Mouse (Mus musculus) macrophage (primary cell): ENCODE measurements around the gene Fbxo41. TPM values are rescaled to one million over a fixed set of nuclear protein-coding genes. Genes with fewer than 3 reads are reported as not detected.

Experiments
- H3K27ac ChIP-seq: fragments of 350-480 bp; formaldehyde crosslinking; 2 replicates; pipeline ENCODE4 v1.9.0; 2021
- H3K36me3 ChIP-seq: fragments of 350-480 bp; formaldehyde crosslinking; 2 replicates; pipeline ENCODE4 v1.9.0; 2021; ENCODE audit errors: inconsistent target
- H3K4me3 ChIP-seq: fragments of 350-480 bp; formaldehyde crosslinking; 2 replicates; pipeline ENCODE4 v1.9.0; 2021; ENCODE audit errors: inconsistent target
- H3K79me2 ChIP-seq: fragments of 350-480 bp; formaldehyde crosslinking; 2 replicates; pipeline ENCODE4 v1.9.0; 2021; ENCODE audit errors: inconsistent target
- WGBS: methylation state at CpG from one replicate; pipeline ENCODE4 v1.1.7; 2026; ENCODE audit warnings: inconsistent platforms; ENCODE audit not compliant: missing documents; 5-methylcytosine and 5-hydroxymethylcytosine counted together
- polyA plus RNA-seq: library from polyadenylated mRNA; stranded (reverse); fragments of 250-400 nt; gene quantifications from 3 replicates; pipeline ENCODE4 v1.2.4, GENCODE M21; 2018; ENCODE audit warnings: inconsistent platforms

Fbxo41 gene
- polyA plus RNA-seq, 1 experiment from 2014 or later: not detected

GRCm38 (mm10) chr6:85445286-85445685 lies 57.5 kb downstream of the Fbxo41 start:
- H3K36me3 ChIP-seq: peaks cover 11% of the 10 kb centered on the region; the same call in 1 of the 2 replicates
- WGBS: 95% methylated on average over 5 of the region's 5 CpGs

DNA sequence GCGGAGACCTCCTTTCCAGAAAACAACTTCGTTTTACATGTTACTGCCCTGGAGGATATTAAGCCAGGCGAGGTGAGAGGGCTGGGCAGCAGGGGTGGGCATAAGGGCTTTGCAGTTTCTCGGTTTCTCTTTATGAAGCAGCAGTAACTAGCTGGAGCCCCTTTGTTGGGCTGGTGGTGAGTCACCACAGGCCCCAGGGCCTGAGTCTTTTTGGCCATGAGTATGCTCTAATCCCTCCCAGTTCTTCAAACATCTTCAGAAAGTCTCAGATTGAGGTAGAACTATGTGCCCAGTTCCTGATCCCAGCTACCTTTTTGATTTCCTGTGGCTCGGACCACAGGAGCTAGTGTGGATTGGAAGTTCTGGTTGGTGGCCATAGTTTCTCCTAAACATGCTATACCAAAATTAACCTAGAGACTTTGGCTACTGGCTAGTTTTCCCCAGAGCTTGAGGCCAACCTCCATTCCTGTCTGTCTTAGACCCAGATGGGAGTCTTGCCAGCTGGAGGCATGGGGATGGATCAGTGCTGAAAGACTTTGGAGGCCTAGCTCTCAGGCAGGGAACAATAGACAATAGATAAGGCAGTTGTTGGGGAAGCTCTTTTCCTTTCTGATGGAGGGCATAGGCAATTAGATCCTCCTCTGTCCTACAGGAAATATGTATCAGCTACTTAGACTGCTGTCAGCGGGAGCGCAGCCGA lies 58.4 kb downstream of the Fbxo41 start:
- Histone ChIP-seq H3K27ac (no peak overlapping the region), H3K36me3 (peaks cover 16% of the 10 kb centered on the region; the same call in 1 of the 2 replicates), H3K4me3 (no peak overlapping the region), H3K79me2 (no peaks in the 10 kb centered on the region)
- 94% methylated on average over 8 of the region's 8 CpGs for WGBS

More at GRCm38 (mm10) chr6:85445286-85445685, 57.5 kb downstream of the Fbxo41 start:
- Histone ChIP-seq H3K4me3 (no peak overlapping the region), H3K79me2 (no peaks in the 10 kb centered on the region), H3K27ac (no peak overlapping the region)

DNA sequence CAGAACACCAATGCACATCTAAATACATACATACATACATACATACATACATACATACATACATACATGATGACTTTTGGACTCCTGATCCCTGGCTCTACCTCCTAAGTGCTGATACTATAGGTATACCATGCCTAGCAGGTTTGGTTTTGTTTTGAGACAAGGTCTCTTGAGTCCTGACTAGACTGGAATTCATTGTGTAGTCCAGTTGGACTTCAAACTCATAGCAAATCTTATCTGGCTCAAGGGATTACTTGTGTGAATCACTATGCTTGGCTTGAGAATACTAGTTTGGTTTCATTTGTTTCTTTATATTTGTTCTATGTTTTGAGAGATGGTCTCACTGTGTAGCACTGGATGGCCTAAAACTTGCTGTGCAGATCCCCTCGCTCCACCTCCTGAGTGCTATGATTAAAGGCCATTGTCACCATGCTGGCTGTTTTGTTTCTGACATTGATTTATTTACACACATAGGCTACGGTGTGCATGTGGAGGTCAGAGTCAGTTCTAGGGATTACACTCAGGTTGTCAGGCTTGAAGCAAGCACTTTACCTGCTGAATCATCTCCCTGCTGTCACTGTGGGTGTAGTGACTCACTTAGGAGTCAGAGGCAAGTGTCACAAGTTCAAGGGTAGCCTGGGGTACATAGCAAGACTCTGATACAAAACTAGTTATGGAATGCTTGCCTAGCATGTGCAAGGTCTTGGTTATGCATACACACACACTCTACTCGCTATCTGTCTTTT lies 59.1 kb downstream of the Fbxo41 start:
- peaks cover 24% of the 10 kb centered on the region; the same call in 1 of the 2 replicates for H3K36me3 ChIP-seq
- H3K79me2 ChIP-seq: no peaks in the 10 kb centered on the region
- H3K4me3 ChIP-seq: no peak overlapping the region
- no peak overlapping the region for H3K27ac ChIP-seq
- 92% methylated on average over 3 of the region's 3 CpGs for WGBS

DNA sequence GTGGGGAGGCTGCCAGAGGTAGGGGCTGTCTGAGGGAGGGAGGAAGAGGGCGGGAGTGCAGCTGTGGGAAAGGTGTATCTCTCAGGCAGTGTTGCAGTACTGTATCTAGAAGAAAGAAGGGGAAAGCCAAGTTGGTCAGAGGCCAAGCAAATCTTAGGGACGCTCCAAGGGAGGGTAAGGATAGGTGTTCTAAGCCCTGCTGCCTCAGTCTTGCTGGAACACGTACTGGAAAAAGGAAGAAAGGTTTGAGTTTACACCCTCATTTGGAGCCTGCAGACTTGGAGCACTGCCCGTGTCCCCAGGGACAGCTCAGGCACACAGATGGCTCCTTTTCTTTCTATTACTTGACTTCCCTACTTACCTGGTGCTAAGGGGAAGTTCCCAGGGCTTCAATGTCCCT lies 61.7 kb downstream of the Fbxo41 start:
- Histone ChIP-seq H3K27ac (no peak overlapping the region), H3K4me3 (no peak overlapping the region), H3K79me2 (peaks cover 16% of the 10 kb centered on the region; the same call in 1 of the 2 replicates), H3K36me3 (peaks cover 26% of the 10 kb centered on the region; the same call in 1 of the 2 replicates)
- WGBS: 87% methylated on average over 4 of the region's 4 CpGs

DNA sequence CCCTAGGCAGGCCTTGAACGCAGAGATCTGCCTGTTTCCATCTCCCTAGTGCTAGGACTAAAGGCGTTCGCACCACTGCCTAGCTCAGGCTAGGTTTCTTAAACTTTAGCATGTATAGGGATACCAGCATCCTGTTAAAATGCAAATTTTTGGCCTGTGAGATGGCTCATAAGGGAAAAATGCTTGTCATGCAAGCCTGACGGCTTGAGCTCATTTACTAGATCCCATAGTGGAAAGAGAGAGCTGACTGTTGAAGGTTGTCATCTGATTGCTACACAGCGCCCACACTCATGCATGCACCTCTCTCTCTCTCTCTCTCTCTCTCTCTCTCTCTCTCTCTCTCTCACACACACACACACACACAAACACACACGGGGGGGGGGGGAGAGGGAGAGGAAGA lies 66.2 kb downstream of the Fbxo41 start:
- H3K4me3 ChIP-seq: no peak overlapping the region
- H3K36me3 ChIP-seq: peaks cover 15% of the 10 kb centered on the region; the same call in 1 of the 2 replicates
- no peak overlapping the region for H3K27ac ChIP-seq
- peaks cover 37% of the 10 kb centered on the region for H3K79me2 ChIP-seq
- WGBS: 96% methylated on average over 5 of the region's 6 CpGs

GRCm38 (mm10) chr6:85436204-85436603 lies 66.6 kb downstream of the Fbxo41 start:
- H3K4me3 ChIP-seq: no peak overlapping the region
- H3K36me3 ChIP-seq: peaks cover 15% of the 10 kb centered on the region; the same call in 1 of the 2 replicates
- peaks cover 37% of the 10 kb centered on the region for H3K79me2 ChIP-seq
- WGBS: 0% methylated on average over 1 of the region's 1 CpGs
- H3K27ac ChIP-seq: no peak overlapping the region

GRCm38 (mm10) chr6:85433865-85434264 lies 68.9 kb downstream of the Fbxo41 start:
- peak overlapping the region; percentile 36 for H3K27ac ChIP-seq
- 10% methylated on average over 4 of the region's 5 CpGs for WGBS
- H3K4me3 ChIP-seq: no peak overlapping the region
- peaks cover 37% of the 10 kb centered on the region for H3K79me2 ChIP-seq
- 0 out of 2 replicates have a peak, but pooled peaks cover 4% of the 10 kb centered on the region for H3K36me3 ChIP-seq

DNA sequence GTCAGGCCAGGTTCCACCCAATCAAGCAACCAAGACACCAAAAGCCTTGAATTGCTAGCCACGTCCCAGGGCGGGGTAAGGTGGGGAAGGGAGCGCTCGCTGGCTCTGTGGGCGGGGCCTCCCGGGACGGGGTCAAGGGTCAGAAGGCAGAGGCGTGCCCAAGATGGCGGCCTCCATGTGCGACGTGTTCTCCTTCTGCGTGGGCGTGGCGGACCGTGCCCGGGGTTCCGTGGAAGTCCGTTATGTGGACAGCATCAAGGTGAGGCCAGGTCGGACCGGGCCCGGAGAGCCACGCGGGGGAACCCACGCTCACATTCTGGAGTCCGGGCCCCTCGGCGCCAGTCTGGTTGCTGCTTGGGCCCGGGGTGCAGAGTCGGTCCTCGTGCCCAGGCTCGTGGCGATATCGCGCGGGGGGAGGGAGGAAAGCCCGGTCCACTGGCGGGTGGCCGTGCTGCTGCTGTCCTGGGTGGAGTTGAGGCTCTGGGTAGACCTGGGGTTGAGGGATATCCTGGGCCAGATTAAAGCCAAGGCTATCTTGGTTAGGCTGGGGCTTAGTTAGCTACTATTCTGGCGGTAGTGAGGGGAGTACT lies 70.9 kb downstream of the Fbxo41 start, which contains the start of gene Smyd5:
TSS of gene Smyd5 (plus strand) at position 148 of the 590 bp plus-strand sequence.
- Histone ChIP-seq H3K4me3 (peak within 1 kb of the TSS; percentile 53), H3K27ac (no peak within 1 kb of the TSS), H3K79me2 (peaks cover 23% of the 10 kb centered on the region), H3K36me3 (no peaks in the 10 kb centered on the region)
- WGBS: 2% methylated on average over 34 of the region's 39 CpGs

DNA sequence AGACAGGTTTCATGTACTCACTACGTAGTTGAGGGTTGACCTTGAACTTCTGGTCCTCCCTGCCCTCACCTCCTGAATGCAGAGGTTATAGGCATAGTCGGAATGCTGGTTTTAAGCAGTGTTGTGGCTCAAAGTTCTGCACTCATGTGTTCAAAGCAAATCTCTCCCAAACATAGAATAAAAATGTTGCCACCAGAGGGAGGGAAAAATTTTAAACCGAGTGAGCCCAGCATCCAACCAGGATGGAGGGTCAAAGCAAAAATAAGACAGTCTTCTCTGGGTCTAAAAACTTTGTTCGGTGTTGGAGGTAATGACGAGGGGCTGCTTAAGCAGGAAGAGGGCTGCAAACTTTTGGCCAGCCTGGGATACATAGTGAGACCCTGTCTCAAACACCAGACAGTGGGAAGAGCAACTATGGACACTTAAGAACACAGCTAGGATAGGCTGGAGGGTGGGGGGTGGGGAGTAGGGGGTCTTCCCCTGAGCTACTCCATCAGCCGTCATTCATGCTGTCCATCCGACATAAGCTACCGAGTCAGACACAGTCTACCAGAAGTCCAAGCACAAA lies 71.4 kb downstream of the Fbxo41 start:
- 57% methylated on average over 8 of the region's 8 CpGs for WGBS
- peak overlapping the region; percentile 53 for H3K4me3 ChIP-seq
- H3K79me2 ChIP-seq: peaks cover 21% of the 10 kb centered on the region
- no peaks in the 10 kb centered on the region for H3K36me3 ChIP-seq
- no peak overlapping the region for H3K27ac ChIP-seq

- Histone ChIP-seq H3K27ac (no peak within 1 kb of the TSS), H3K4me3 (no peak within 1 kb of the TSS), H3K79me2 (no peaks in the 10 kb centered on the region), H3K36me3 (no peaks in the 10 kb centered on the region)
- WGBS: 52% methylated on average over 28 of the region's 28 CpGs
These were observed 78.9 kb downstream of the Fbxo41 start, which contains the start of gene Noto for GRCm38 (mm10) chr6:85423836-85424379. TSS of gene Noto (plus strand) at chr6:85423886.

Other genes starting within 250 kb of the Fbxo41 start
- gene Sfxn5, start 169.6 kb downstream of the Fbxo41 start, polyA plus RNA-seq: 3.8 to 11.4 TPM (median 5.9 TPM) in 3 replicates
- gene Rab11fip5, start 128.4 kb downstream of the Fbxo41 start, polyA plus RNA-seq: 38.4 to 80.5 TPM (median 38.6 TPM) in 3 replicates
- not detected in 3 replicates for gene Noto, start 79.1 kb downstream of the Fbxo41 start, polyA plus RNA-seq
- 9.5 to 26.7 TPM (median 17.2 TPM) in 3 replicates for gene Smyd5, start 71.0 kb downstream of the Fbxo41 start, polyA plus RNA-seq
- 85.7 to 180 TPM (median 90.7 TPM) in 3 replicates for gene Cct7, start 51.5 kb downstream of the Fbxo41 start, polyA plus RNA-seq
- 3.2 to 11.8 TPM (median 7.2 TPM) in 3 replicates for gene Pradc1, start 51.0 kb downstream of the Fbxo41 start, polyA plus RNA-seq
- gene Egr4, start 10.6 kb upstream of the Fbxo41 start, polyA plus RNA-seq: not detected in 3 replicates
- 1.1 to 2.6 TPM (median 1.5 TPM) in 3 replicates for gene Alms1, start 84.5 kb upstream of the Fbxo41 start, polyA plus RNA-seq
- gene Nat8f7, start 210.2 kb upstream of the Fbxo41 start, polyA plus RNA-seq: not detected in 3 replicates